Mouse (Mus musculus): ENCODE data around the gene Zfp408. TPM values are rescaled to one million over a fixed set of nuclear protein-coding genes. Genes with fewer than 3 reads are reported as not detected.
"Not testable (repeated sequence)": the region's sequence is repeated elsewhere in the genome, so short reads cannot be mapped to it uniquely, and the experiment has no call there.

Zfp408 gene
- polyA plus RNA-seq, 1 experiment, result 14.9 TPM

DNA sequence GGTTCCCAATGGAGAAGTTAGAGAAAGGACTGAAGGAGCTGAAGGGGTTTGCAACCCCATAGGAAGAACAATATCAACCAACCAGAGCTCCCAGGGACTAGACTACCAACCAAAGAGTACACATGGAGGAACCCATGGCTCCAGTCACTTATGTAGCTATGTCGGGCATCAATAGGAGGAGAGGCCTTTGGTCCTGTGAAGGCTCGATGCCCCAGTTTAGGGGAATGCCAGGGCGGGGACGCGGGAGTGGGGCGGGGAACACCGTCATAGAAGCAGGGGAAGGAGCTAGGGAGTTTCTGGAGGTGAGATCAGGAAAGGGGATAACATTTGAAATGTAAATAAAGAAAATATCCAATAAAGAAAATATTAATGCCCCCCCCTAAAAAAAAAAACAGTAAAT, 26.2 kb downstream of the Zfp408 start:
- not testable (repeated sequence) for DNase-seq (ENCODE audit: extremely low spot score in 1 of 2, low spot score in 1 of 2)

DNA sequence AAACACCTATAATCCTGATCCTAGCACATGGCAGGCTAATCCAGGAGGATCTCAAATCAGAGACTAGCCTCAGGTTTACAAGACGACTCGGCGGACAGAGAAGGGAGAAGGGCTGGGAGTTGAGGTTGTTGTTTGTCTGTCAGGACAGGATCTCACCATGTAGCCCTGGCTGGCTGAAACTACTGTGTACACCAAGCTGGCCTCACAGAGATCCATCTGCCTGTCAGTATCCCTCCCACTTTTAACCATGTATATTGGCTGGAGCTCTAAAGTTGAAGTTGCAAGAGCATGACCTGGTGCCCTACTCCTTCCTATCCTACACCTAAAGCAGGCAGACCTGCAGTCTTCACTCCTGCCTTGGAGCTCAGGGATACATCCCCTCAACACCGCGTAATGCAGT, 27.2 kb downstream of the Zfp408 start:
- DNase-seq (ENCODE audit: extremely low spot score in 1 of 2, low spot score in 1 of 2), result no peak

DNA sequence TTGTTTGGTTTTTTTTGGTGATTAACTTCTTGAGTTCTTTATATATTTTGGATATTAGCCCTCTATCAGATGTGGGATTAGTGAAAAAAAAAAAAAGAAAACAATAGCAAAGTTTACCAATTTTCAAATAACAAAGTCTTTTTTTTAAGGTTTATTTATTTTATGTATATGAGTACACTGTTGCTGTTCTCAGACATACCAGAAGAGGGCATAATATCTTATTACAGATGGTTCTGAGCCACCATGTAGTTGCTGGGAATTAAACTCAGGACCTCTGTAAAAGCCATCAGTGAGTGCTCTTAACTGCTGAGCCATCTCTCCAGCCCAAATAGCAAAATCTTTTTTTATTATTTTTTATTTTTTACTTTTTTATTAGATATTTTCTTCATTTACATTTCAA, 40.2 kb downstream of the Zfp408 start:
- not testable (repeated sequence) for DNase-seq (ENCODE audit: extremely low spot score in 1 of 2, low spot score in 1 of 2)

DNA sequence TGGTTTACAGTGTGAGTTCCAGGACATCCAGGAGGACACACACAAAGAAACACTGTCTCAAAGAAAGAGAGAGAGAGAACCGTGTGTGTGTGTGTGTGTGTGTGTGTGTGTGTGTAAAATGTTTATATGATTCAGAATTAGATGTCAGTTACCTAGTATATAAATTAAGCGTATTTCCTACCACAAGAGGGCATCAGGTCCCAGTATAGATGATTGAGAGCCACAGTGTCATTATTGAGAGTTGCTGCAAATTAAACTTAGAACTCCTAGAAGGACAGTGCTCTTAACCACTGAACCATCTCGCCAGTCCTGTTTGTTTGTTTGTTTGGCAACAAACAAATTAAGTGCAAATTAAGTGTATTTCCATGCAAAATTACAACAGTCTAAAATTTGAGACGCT, 47.2 kb downstream of the Zfp408 start:
- peak in 1 of 2 experiments; percentile 10 for DNase-seq (ENCODE audit: extremely low spot score in 1 of 2, low spot score in 1 of 2)

DNA sequence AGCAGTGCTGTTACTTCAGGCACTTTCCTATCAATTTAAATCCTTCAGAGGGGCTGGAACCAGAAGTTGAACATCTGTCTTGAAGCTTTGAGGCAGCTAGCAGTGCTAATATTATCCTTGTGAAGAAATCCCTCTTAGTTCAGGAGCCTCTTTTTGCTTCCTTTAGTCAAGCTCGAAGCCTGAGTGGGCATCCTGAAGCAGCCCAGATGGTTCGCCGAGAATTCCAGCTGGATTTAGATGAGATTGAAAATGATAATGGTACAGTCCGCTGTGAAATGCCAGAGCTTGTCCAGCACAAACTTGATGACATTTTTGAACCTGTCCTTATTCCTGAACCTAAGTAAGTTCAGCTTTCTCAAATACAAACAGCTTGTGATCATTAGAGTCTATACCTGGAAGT, 49.1 kb downstream of the Zfp408 start:
- DNase-seq (ENCODE audit: extremely low spot score in 1 of 2, low spot score in 1 of 2), result peak; percentile 30 to 49

Other genes starting within 250 kb of the Zfp408 start
- gene 1110051M20Rik, start 205.1 kb downstream of the Zfp408 start, polyA plus RNA-seq (2012; rRNA removed), result 114 and 119 TPM in 2 replicates
- gene Lrp4, start 192.3 kb downstream of the Zfp408 start, polyA plus RNA-seq (2012; rRNA removed), result 13.0 and 15.6 TPM in 2 replicates
- gene Ckap5, start 123.0 kb downstream of the Zfp408 start, polyA plus RNA-seq (2012; rRNA removed), result 59.8 and 69.1 TPM in 2 replicates
- 0.08 and 0.12 TPM in 2 replicates for gene F2, start 13.4 kb downstream of the Zfp408 start, polyA plus RNA-seq (2012; rRNA removed)
- 71.1 and 73.6 TPM in 2 replicates for gene Arhgap1, start 69 bp upstream of the Zfp408 start, polyA plus RNA-seq (2012; rRNA removed)
- gene Atg13, start 60.8 kb upstream of the Zfp408 start, polyA plus RNA-seq (2012; rRNA removed), result 114 and 115 TPM in 2 replicates
- 4.1 and 4.6 TPM in 2 replicates for gene Harbi1, start 61.1 kb upstream of the Zfp408 start, polyA plus RNA-seq (2012; rRNA removed)
- gene Ambra1, start 80.3 kb upstream of the Zfp408 start, polyA plus RNA-seq (2012; rRNA removed), result 37.2 and 39.1 TPM in 2 replicates